Mouse (Mus musculus): ENCODE data around the gene Cxcl2. TPM values are rescaled to one million over a fixed set of nuclear protein-coding genes. Genes with fewer than 3 reads are reported as not detected.

Cxcl2 gene
- polyA plus RNA-seq, 1 experiment from 2014 or later, result not detected

DNA sequence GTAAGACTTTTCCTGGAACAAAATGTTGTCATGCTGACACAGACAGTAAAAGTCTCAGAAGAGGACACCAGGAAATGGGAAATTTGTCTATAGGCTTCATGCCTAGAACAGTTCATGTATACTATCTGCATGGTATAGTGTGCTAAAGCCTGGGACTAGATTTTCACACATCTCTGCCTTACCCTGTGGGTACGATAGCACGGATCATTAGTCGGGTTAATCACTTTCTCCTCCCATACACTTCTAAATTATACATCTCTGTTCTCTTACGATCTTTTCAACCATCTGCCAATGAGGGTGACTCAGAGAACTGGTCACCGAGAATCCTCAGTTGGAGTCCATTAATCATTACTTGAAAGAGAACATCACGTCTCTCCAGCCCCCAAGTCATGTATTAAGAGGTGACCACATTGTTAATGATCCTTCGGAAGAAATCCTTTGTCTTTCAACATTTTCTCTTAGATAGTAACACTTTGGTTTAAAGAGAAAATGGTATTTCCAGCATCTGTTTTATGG, 23.3 kb upstream of the Cxcl2 start:
- Histone ChIP-seq H3K4me3 (no peak overlapping the region), H3K9me3 (0 out of 2 replicates have a peak, but pooled peaks cover 3% of the 10 kb centered on the region), H3K36me3 (replicated peaks) (no peaks in the 10 kb centered on the region), H3K27ac (replicated peaks) (no peak overlapping the region), H3K27me3 (replicated peaks; ENCODE audit: low read depth, poor library complexity, severe bottlenecking) (no peaks in the 10 kb centered on the region), H3K4me1 (no peaks in the 10 kb centered on the region)
- no peak for DNase-seq (ENCODE audit: low spot score)
- WGBS, result 88% methylated on average over 7 of the region's 7 CpGs

DNA sequence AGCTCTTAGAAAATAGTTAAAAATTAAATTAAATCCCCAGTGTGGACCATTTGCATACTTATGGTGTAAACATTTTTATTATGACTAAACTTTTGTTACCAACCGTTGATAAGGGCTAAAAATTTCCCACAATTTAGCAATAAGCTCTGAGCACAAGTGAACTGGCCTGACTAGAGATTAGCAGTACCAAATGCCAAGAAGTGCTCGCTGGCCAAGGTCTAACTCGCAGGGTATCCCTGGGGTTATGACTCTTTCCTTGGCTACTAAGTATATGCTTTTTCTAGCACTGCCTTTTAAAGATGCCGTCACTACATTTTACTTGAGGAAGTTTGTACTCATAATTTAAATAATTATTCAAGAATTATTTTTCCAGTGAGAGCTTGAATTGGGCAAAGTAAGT, 22.6 kb upstream of the Cxcl2 start:
- Histone ChIP-seq H3K27me3 (replicated peaks; ENCODE audit: low read depth, poor library complexity, severe bottlenecking) (no peaks in the 10 kb centered on the region), H3K9me3 (0 out of 2 replicates have a peak, but pooled peaks cover 3% of the 10 kb centered on the region), H3K4me3 (no peak overlapping the region), H3K36me3 (replicated peaks) (no peaks in the 10 kb centered on the region), H3K4me1 (no peaks in the 10 kb centered on the region), H3K27ac (replicated peaks) (no peak overlapping the region)
- DNase-seq (ENCODE audit: low spot score), result no peak
- WGBS, result 92% methylated on average over 4 of the region's 4 CpGs

DNA sequence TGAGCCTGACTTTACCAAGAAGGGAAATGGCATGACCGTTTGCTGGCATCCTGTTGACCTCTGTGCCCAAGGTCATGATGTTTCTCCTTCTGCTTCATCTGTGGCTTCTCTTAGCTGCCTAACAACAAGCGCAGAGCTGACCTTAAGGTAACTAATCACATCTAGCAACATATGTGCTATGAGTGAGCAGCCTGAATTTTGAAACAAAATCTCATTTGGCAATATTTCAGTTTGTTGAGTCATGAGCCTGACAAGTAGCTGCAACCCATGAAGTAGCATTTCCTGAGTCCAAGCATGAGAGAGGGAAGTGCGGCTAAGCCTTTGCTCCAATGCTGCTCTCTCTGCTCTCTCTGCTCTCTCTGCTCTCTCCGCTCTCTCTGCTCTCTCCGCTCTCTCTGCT, 22.0 kb upstream of the Cxcl2 start:
- Histone ChIP-seq H3K27me3 (replicated peaks; ENCODE audit: low read depth, poor library complexity, severe bottlenecking) (no peaks in the 10 kb centered on the region), H3K36me3 (replicated peaks) (no peaks in the 10 kb centered on the region), H3K4me1 (no peaks in the 10 kb centered on the region), H3K27ac (replicated peaks) (no peak overlapping the region), H3K9me3 (0 out of 2 replicates have a peak, but pooled peaks cover 3% of the 10 kb centered on the region), H3K4me3 (no peak overlapping the region)
- no peak for DNase-seq (ENCODE audit: low spot score)
- WGBS, result 94% methylated on average over 5 of the region's 5 CpGs

DNA sequence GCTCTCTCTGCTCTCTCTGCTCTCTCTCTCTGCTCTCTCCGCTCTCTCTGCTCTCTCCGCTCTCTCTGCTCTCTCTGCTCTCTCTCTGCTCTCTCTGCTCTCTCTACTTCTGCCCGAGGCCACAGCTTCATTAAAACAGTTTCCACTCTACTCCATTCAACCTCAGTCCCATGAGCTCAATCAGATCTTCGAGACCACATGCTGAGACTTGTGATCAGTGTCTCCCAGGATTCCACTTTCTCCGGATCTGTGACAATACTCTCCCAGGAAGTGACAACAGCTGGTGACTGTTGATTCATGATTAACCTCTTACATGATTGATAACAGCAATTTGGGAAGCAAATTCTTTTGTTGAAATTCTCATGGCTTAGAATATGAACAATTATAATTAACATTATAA, 21.5 kb upstream of the Cxcl2 start:
- H3K4me3 ChIP-seq, result no peak overlapping the region
- no peak for DNase-seq (ENCODE audit: low spot score)
- H3K4me1 ChIP-seq, result no peaks in the 10 kb centered on the region
- H3K9me3 ChIP-seq, result 0 out of 2 replicates have a peak, but pooled peaks cover 3% of the 10 kb centered on the region
- WGBS, result 86% methylated on average over 5 of the region's 5 CpGs
- H3K27me3 ChIP-seq (replicated peaks; ENCODE audit: low read depth, poor library complexity, severe bottlenecking), result no peaks in the 10 kb centered on the region
- H3K27ac ChIP-seq (replicated peaks), result no peak overlapping the region
- no peaks in the 10 kb centered on the region for H3K36me3 ChIP-seq (replicated peaks)

DNA sequence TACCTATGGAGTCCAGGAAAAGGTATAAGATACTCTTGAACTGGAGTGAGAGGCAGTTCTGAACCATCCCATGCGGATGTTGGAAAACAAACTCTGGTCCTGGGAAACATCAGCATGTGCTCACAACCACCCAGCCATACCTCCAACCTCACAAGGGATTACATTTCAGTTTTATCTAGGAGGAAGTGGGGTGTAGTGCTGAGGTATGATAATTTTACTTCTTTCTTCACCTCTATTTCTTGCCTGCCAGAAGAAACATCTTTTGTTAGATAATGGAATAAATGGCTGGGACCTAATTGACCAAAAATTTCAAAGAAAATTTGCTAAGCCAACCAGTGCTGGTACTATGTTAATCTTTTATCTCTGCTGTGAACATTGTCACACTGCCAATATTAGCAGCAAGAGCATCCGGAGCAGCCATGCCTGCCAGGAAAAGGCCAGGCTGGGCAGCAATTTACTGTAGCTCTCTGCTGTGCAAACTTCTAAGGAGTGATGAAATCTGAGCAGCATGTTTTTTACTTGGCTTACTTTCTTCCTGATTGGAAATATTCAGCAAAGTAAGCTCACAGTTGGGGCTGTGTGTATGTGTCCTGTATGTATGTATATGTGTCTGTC, 18.9 kb upstream of the Cxcl2 start:
- Histone ChIP-seq H3K4me1 (no peaks in the 10 kb centered on the region), H3K27ac (replicated peaks) (no peak overlapping the region), H3K4me3 (no peak overlapping the region), H3K9me3 (0 out of 2 replicates have a peak, but pooled peaks cover 3% of the 10 kb centered on the region), H3K36me3 (replicated peaks) (no peaks in the 10 kb centered on the region), H3K27me3 (replicated peaks; ENCODE audit: low read depth, poor library complexity, severe bottlenecking) (no peaks in the 10 kb centered on the region)
- DNase-seq (ENCODE audit: low spot score), result no peak
- 81% methylated on average over 2 of the region's 2 CpGs for WGBS

DNA sequence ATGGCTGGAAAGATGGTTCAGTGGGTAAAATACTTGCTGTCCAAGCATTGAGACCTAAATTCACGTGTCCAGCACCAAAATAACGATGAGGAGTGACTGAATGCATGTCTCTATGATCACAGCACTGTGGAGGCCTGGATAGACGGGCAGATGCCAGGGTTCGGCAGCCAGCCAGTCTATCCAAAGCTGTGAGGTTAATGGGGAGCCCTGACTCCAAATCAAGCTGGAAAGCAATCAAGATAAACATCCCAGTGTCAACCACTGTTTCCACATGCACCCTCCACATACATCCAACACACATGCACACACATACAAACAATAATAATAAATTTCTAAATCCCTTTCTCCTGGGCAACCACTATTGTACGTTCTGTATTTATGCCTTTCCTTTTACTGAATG, 15.0 kb upstream of the Cxcl2 start:
- 85% methylated on average over 5 of the region's 5 CpGs for WGBS
- no peak for DNase-seq (ENCODE audit: low spot score)
- Histone ChIP-seq H3K4me1 (peaks cover 10% of the 10 kb centered on the region), H3K36me3 (replicated peaks) (no peaks in the 10 kb centered on the region), H3K9me3 (no peaks in the 10 kb centered on the region), H3K27ac (replicated peaks) (no peak overlapping the region), H3K4me3 (no peak overlapping the region), H3K27me3 (replicated peaks; ENCODE audit: low read depth, poor library complexity, severe bottlenecking) (peaks cover 8% of the 10 kb centered on the region; the same call in 1 of the 2 replicates)

DNA sequence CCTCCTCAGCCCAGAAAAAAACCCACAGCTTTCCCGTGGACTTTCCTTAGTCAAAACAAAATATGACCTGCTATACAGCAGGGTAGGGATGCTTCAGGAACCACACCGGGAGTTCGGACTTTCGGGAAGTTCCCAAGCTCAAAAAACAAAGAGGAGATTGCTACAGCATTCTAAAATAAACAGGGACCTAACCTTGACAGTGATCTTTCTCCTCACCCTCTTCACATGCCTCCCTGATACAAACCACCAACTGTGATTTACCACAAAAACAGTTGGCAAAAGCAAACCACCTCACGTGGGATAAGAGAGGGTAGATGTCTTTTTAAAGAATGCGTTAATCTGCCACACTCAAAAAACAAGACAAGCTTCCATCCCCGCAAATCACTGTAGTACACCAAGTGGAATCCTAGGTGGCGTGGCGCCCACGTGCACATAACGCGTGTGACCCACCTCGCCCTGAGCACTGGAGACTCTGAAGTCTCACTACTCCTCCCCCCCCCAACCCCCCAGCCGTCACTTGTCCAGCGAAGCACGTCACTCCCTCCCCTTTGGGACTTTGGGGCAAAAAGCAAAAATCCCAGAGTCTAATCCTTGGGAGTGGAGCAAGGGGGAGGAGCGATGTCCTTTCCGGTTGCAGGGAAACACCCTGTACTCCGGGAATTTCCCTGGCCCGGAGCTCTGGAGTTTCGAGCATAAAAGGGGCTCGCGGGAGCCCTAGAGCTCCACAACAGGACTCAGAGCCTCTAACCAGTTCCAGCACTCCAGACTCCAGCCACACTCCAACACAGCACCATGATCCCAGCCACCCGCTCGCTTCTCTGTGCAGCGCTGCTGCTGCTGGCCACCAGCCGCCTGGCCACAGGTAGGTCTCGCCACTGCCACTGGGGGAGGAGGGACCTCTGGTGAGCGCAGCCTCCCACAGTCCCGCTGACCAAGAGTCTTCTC, 12.9 kb upstream of the Cxcl2 start, which contains the start of gene Cxcl1:
Cxcl1 (plus strand) TSS at position 723 of the 945 bp plus-strand sequence.
- peak within 1 kb of the TSS; percentile 64 for H3K4me3 ChIP-seq
- H3K4me1 ChIP-seq, result peaks cover 10% of the 10 kb centered on the region
- H3K36me3 ChIP-seq (replicated peaks), result no peaks in the 10 kb centered on the region
- H3K9me3 ChIP-seq, result no peaks in the 10 kb centered on the region
- DNase-seq (ENCODE audit: low spot score), result peak; percentile 55
- peak within 1 kb of the TSS; percentile 76 for H3K27ac ChIP-seq (replicated peaks)
- H3K27me3 ChIP-seq (replicated peaks; ENCODE audit: low read depth, poor library complexity, severe bottlenecking), result peaks cover 8% of the 10 kb centered on the region; the same call in 1 of the 2 replicates
- 5% methylated on average over 30 of the region's 30 CpGs for WGBS

DNA sequence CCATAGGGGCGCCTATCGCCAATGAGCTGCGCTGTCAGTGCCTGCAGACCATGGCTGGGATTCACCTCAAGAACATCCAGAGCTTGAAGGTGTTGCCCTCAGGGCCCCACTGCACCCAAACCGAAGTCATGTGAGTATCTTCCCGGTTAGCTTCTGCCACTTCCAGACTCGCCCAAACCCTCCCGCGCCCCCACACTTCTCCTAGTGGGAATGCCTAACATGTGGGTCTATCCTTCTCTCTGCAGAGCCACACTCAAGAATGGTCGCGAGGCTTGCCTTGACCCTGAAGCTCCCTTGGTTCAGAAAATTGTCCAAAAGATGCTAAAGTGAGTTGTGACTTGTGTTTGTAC, 12.2 kb upstream of the Cxcl2 start:
- no peaks in the 10 kb centered on the region for H3K9me3 ChIP-seq
- H3K4me3 ChIP-seq, result peak overlapping the region; percentile 64
- peak overlapping the region; percentile 76 for H3K27ac ChIP-seq (replicated peaks)
- WGBS, result 21% methylated on average over 10 of the region's 10 CpGs
- no peaks in the 10 kb centered on the region for H3K36me3 ChIP-seq (replicated peaks)
- DNase-seq (ENCODE audit: low spot score), result no peak
- H3K4me1 ChIP-seq, result peaks cover 10% of the 10 kb centered on the region
- peaks cover 8% of the 10 kb centered on the region; the same call in 1 of the 2 replicates for H3K27me3 ChIP-seq (replicated peaks; ENCODE audit: low read depth, poor library complexity, severe bottlenecking)

DNA sequence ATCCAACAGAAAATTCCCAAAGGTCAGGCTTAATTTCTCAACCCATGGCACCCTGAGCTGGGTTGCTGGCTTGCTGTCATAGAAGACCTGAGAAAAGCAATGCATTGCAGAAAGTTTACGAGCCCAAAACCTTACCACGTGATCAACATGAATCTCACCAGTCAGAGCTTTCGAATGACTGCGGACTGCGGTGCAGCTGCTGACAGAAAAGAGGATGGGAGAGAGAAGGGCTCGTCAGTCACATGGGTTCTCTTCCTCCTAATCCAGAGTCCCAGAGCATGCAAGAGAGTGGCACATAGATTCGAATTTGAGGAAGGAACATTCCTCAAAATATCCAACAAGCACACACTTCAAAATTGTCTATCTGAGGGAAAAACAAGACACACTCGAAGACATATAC, 9.4 kb upstream of the Cxcl2 start:
- Histone ChIP-seq H3K27me3 (replicated peaks; ENCODE audit: low read depth, poor library complexity, severe bottlenecking) (peaks cover 8% of the 10 kb centered on the region; the same call in 1 of the 2 replicates), H3K27ac (replicated peaks) (no peak overlapping the region), H3K9me3 (no peaks in the 10 kb centered on the region), H3K36me3 (replicated peaks) (no peaks in the 10 kb centered on the region), H3K4me3 (no peak overlapping the region), H3K4me1 (peaks cover 10% of the 10 kb centered on the region)
- DNase-seq (ENCODE audit: low spot score), result no peak
- WGBS, result 80% methylated on average over 8 of the region's 8 CpGs

DNA sequence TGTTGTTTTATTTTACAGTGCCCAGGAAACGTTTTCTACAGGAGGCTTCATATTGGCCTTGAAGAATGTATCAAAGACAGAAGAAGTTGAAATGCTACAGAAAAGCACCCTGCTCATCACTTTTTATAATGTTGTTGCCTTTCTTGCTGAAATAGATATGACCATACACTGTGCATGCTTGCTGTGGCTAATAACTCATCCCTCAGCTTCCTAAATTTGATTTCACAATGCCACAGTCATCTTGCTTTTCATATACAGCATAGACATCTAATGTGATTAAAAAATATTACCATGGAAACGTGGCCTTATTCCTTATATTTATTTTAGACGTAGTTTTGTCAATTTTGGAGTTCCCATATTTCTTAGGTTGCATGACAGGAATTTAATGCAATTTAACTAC, 6.2 kb upstream of the Cxcl2 start:
- no peaks in the 10 kb centered on the region for H3K36me3 ChIP-seq (replicated peaks)
- H3K27me3 ChIP-seq (replicated peaks; ENCODE audit: low read depth, poor library complexity, severe bottlenecking), result no peaks in the 10 kb centered on the region
- DNase-seq (ENCODE audit: low spot score), result no peak
- no peak overlapping the region for H3K27ac ChIP-seq (replicated peaks)
- peaks cover 1% of the 10 kb centered on the region; the same call in 1 of the 2 replicates for H3K4me1 ChIP-seq
- H3K9me3 ChIP-seq, result no peaks in the 10 kb centered on the region
- H3K4me3 ChIP-seq, result no peak overlapping the region
- 82% methylated on average over 3 of the region's 3 CpGs for WGBS

DNA sequence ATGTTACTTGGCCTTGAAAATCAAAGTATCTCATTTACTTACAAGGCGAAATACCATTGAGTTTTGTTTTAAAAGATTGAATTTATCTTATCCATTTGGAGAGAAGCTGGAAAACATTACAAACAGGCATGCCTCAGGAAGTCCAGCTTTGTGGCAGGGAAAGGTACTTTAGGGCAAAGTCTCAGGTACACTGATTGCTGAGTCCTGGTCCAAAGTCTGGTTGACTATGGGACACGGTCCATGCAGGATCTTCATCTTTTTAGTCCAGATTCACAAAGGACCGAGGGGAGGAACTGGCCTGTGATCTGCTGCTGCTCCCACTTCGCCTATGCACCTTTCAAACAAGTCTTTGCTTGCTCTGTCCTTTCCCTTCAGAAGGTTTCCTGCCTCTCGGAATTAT, 4.4 kb upstream of the Cxcl2 start:
- Histone ChIP-seq H3K27ac (replicated peaks) (no peak overlapping the region), H3K4me1 (peaks cover 16% of the 10 kb centered on the region), H3K4me3 (no peak overlapping the region), H3K9me3 (no peaks in the 10 kb centered on the region), H3K27me3 (replicated peaks; ENCODE audit: low read depth, poor library complexity, severe bottlenecking) (peaks cover 13% of the 10 kb centered on the region), H3K36me3 (replicated peaks) (no peaks in the 10 kb centered on the region)
- 82% methylated on average over 5 of the region's 5 CpGs for WGBS
- no peak for DNase-seq (ENCODE audit: low spot score)

DNA sequence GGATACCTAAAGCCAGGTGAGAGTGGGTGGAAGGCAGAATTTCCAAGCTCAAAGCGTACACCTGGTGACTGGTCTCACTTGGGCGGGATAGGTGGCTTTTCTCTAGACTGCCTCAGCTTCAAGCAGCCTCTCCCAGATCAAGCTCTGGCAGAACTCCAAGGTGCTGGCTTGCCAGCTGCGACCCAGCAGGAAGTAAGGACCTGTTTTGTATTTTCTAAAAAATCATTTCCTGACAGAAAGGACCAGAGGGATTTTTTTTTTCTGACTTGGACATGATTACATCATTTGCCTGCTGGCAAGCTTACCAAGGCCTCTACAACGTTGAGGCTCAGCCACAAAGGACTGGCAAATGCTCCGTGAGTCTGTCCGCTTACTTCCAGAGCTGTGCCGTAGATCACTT, 3.5 kb upstream of the Cxcl2 start:
- H3K9me3 ChIP-seq, result no peaks in the 10 kb centered on the region
- WGBS, result 74% methylated on average over 7 of the region's 7 CpGs
- no peak overlapping the region for H3K4me3 ChIP-seq
- no peak overlapping the region for H3K27ac ChIP-seq (replicated peaks)
- peaks cover 21% of the 10 kb centered on the region for H3K27me3 ChIP-seq (replicated peaks; ENCODE audit: low read depth, poor library complexity, severe bottlenecking)
- no peak for DNase-seq (ENCODE audit: low spot score)
- no peaks in the 10 kb centered on the region for H3K36me3 ChIP-seq (replicated peaks)
- H3K4me1 ChIP-seq, result peaks cover 16% of the 10 kb centered on the region
